Mouse (Mus musculus) heart, adult 18-20 months (tissue): ENCODE data around the gene Tgm1. TPM values are rescaled to one million over a fixed set of nuclear protein-coding genes. Genes with fewer than 3 reads are reported as not detected.

Experiments used
- DNase-seq, 2 experiments: peaks; one replicate each; pipeline ENCODE4 v3.0.0; 2021 to 2022; ENCODE audit warnings: mixed read lengths in 1 of 2
- long read RNA-seq, 2 experiments: library from polyadenylated mRNA; stranded (forward); transcript quantifications; one replicate each; pipeline ENCODE4 v2.0.0; 2021
- total RNA-seq, 2 experiments: library from RNA; stranded (reverse); gene quantifications; 2 replicates each; pipeline ENCODE4 v1.2.3; 2021

Tgm1 gene
- under 1 TPM; 0.25 to 0.44 TPM for total RNA-seq
- long read RNA-seq, experiment 1 = 0 reads
- long read RNA-seq, experiment 2 = 0 reads

DNA sequence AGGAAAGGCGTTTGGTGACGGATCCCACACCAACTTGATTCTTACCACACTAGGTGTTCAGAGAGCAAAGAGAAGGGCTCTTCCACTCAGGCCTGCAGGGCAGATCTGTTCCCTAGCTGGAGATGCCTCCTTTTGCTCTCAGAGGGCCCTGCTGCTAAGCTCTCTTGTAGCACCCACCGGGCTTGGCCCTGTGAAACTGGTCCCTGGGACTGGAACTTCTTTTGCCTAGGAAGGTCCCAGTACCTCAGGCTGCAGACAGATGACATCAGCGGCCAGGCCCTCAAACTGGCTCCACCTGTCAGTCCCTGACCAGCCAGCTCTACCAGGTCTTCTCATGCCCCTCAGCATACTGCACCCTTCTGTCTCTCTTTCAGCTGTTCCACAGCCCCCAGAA, at the start of gene Tgm1:
TSS of gene Tgm1 (minus strand) at position 198 of the 394 bp plus-strand sequence.
- no peak for DNase-seq

DNA sequence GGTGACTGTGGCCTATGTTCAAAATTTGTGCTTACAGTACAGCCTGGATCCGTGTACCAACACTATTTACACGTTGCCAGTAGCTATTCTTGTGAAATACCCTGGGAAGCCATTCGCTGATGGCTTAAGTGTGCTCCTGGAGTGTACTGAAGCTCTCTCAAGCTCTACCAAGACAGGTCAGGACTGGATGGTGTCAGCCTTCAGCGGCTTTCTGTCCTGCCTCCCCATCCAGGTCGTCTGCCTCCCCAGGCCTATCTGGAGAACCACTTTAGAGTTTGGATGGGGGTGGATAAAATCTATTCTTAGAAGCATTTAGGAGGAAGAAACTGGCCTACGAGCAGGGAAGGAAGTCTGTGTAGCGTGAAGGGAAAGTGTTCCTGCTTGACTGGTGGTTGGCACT, 49.4 kb upstream of the Tgm1 start:
- DNase-seq = peak; percentile 46 to 50

DNA sequence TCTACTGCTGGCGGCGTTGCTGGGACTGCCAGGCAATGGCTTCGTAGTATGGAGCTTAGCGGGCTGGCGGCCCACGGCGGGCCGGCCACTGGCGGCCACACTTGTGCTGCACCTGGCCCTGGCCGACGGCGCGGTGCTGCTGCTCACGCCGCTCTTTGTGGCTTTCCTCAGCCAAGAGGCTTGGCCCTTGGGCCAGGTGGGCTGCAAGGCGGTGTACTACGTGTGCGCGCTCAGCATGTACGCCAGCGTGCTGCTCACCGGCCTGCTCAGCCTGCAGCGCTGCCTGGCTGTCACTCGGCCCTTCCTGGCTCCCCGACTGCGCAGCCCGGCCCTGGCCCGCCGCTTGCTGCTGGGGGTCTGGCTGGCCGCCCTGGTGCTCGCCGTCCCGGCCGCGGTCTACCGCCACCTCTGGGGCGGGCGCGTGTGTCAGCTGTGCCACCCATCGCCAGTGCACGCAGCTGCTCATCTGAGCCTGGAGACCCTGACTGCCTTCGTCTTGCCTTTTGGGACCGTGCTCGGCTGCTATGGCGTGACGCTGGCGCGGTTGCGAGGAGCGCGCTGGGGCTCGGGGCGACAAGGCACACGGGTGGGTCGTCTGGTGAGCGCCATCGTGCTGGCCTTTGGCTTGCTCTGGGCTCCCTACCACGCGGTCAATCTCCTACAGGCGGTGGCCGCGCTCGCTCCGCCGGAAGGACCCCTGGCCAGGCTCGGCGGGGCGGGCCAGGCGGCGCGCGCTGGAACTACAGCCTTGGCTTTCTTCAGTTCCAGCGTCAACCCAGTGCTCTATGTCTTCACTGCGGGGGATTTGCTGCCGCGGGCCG, 48.5 kb upstream of the Tgm1 start:
- DNase-seq = peak in 1 of 2 experiments; percentile 64

DNA sequence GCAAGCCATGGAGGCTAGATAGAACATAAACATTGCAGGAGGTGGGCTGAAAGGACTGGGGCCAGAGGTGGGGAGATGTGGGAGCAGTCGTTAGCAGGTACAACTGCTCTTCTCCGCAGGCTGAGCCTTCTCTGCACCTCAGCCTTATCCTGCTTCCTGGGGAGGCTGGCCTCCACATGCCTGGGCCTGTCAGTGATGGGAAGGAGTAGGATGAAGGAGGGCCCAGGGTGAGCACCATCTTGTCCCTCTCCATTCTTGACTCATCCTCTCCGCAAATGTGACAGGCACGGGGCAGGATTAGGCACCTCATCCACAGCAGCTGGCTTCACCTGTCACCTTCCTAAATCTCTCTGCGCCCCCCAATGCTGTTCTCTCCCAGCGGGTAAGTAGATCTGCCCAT, 47.4 kb upstream of the Tgm1 start, which contains the start of gene Ltb4r2:
TSS of gene Ltb4r2 (plus strand) at position 266 of the 400 bp plus-strand sequence.
- no peak for DNase-seq

DNA sequence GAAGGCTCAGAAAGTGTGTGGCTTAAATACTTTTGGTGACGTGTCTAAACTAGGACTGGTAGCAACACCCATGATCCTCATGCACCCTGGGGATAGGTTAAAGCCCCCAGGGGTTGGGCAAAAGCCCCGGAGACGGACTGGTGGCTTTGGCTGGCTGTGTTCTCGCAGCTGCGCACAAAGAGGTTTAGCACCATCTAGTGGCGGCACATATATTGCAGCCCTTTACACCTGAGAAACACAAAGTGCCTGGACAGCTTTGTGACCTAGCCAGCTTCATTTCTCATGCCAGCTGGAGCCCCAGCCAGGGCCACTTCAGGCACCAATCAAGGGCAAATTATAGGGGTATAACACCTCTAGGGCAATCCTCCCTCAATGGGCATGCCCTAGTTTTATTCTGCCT, 46.4 kb upstream of the Tgm1 start:
- peak; percentile 82 to 93 for DNase-seq

DNA sequence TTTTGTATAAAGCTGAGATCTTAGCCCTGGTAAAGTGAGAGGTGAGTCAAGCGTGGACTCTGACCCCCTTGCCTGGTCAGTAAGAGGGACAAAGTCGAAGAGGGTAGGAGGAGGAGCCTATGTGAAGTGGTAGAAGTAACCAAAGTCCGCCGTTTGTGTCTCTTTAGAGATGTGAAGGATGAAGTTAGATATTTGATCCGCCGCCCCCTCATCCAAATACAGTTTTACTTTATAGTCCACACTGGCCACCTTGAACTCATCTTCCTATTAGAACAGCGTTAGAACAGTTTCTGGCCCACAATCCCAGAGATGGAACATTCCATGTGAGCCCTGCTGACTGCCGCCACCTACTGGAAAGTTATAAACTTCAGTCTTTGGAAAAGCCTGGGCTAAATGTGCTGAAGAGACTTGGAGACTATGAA, 44.6 kb upstream of the Tgm1 start, which contains the start of gene Cideb:
TSS of gene Cideb (minus strand) at position 96 of the 422 bp plus-strand sequence.
- peak; percentile 49 to 68 for DNase-seq

DNA sequence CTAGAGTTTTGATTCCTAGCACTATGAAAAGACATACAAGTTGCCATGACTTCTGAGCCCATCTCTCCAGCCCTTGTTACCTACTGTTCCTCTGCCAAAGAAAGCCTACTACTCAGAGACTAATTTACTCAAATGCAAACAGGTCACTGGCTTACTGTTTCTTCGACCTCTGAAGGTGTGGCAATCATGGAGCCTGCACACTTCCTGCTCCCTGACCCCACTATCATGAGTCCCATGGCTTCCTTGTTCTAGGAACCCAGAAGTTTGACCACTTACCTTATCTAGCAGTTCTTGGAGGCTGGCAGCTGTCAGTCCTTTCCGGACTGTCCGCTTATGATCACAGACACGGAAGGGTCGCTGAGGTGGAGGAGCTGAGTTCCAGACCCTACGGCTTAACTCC, 43.8 kb upstream of the Tgm1 start:
- no peak for DNase-seq

DNA sequence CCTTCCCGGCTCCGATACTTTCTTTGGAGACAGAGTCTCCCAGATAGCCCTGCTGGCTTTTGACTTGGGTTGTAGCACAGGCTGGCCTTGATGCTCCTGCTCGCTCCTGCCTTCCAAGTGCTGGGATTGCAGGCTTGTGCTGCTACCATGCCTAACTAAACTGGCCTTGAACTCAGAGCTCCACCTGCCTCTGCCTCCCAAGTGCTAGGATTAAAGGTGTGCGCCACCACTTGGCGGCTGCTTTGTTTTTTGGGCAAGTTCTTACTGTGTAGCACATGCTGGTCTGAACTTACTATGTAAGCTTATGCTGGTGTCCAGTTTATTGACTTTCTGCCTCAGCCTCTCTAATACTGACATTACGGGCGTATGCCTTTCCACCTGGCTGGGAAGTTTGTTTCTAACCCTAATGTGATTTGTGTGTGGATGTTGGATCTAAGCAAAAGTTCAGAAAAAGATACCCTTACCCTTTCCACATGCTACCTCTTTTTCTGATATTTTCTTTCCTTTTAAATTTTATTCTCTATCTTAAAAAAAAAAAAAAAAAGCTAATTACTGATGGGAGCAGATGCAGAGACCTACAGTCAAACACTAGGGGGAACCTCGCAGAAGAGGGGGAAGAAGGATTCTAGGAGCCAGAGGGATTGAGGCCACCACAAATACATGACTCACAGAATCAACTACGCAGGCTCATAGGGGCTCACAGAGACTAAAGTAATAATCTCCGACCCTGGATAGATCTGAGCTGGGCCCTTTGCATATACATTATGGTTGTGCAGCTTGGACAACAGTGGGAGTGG, 33.5 kb upstream of the Tgm1 start:
- no peak for DNase-seq

DNA sequence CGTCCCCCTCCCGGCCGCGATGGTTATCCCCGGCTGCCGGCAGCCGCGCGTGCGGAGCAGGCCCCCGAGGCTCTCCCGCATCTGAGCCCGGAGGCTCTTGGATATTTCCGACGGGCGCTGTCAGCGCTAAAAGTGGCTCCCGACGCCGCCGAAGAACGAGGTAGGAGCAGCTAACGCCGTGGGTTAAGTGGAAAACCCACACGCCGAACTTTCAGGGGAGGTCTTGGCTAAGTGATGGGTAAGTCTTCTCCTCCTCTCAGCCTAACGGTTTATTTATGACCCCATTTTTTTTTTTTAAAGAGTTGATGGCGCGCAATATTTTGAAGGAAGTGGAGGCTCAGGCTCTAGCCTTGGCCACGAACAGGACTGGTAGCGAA, 32.1 kb upstream of the Tgm1 start:
- DNase-seq = no peak

DNA sequence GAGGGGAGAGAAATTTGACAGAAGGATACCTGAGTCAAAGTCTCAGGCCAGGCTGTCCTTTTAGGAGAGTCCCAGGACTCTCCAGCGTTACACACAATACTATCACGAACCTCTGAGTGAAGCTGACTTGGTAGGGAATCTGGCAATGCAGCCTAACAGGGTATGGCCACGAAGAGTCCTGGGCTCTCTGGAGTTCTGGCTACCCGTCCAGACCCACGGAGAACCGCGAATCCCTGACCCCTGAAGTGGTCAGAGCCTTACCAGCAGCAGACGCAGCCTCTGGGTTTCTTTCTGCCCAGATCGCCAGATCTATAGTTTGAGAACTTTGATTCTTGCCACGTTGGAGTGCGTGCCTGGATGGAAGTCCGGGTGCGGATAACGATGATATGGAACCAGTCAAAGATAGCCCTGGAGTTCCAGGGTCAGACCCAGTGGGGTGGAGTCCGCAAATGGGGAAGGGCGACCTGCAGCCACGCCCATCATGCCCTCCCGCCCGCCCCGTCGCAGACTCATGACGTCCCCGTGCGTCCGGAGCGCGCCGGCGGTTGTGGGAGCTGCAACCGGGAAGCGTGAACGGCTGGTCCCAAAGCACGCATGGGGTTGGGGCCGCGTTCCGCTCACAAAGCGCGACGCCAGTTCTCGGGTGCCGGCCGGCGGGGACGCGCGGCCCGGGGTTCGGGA, 31.6 kb upstream of the Tgm1 start, which contains the start of the genes Dhrs1 and Nop9:
TSS of gene Dhrs1 (minus strand) at position 511 of the 681 bp plus-strand sequence.
TSS of gene Nop9 (plus strand) at position 514 of the 681 bp plus-strand sequence.
- DNase-seq = peak; percentile 91 to 92

DNA sequence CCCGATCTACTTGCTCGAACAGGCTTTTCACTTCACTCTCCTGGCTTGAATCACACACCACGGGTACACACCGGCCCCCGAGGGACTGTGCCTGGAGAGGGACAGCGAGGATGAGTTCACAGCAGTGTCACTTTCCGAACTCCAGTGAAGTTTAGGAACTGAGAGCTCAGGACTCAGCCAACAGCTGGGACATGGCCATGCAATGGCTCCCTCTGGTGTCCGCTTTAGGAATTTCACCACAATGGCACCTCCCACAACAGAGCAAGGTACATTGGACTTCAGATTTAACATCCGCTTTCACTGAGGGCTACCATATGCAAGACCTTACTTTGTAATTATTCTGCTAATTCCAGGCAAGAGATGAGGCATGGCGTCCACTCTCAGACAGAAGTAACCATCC, 30.0 kb upstream of the Tgm1 start:
- DNase-seq = peak; percentile 87 to 93

DNA sequence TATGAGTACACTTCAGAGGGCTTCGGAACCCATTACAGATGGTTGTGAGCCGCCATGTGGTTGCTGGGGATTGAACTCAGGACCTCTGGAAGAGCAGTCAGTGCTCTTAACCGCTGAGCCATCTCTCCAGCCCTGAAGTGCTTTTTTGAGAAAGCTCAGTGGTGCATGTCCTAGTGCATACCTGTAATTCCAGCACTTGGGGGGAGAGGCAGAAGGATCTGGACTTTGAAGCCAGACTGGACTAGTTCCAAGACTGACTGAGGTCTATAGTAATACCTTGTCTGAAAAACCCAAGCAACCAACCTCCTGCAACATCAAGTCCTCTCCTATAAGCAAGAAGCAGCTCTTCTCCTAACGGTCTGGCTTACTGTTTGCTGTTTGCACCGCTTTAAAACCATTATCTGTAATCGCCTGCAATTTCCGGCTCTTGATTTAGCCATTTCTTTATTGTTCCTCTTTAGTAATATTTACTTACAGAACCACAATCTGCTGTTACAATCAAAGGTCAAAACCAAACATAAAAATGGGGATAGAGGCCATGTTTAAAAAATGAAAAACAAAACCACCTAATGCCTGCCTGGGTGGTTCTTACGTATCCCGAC, 23.5 kb upstream of the Tgm1 start:
- DNase-seq = no peak

DNA sequence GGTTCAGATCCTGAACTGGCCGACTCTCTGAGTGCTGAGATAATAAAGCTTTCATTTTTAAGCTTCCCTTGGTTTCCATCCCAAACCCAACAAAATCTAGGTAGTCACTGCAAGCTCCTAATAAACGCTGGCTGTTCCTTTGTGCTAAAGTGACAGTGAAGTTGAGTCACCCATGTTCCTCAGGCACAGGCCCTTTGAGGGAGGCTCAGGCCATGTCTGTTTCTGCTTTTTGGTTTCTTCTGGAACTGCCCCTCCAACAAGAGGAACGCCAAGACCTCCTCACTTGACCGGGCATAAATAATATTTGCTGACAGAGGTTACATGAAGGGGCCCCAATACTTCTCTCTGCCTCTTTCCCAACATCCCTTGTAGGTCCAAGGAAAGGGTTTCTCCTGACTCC, 22.0 kb upstream of the Tgm1 start:
- no peak for DNase-seq

DNA sequence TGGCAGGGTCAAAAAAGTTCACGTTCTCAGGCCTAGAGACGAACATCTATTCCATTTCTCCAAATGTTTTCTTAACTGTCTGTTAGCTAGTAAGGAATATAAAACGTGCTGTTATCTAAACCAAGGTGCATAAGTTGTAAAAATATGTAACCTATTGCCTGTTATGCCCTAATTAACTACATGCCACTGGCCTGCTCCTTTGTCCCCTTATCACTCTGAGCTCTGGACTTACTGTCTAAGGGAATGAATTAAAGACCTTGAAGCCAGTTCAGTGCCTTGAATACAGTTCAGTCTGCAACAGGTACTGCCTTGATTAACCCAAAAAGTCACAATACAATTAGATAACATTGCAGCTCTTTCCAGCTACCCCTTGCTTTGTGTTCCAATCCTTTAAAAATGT, 21.6 kb upstream of the Tgm1 start:
- DNase-seq = no peak

DNA sequence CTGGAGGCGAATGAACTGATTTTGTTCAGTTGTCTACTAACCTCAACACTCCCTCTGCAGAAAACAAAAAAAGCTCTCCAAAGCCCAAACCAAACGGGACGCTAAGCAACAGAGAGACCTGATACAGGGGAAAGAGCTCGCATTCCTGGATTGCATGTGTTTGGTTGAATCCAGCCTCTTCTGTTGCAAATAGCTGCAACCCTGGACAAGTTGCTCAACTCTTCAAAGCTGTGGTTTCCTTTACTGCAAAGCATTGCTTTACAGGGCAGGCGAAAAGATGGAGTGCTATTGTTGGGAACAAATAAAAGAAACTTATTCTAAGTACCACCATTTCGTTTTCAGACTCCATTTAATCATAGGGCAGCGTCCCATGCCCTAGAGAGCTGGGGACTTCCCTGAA, 21.1 kb upstream of the Tgm1 start:
- DNase-seq = no peak

DNA sequence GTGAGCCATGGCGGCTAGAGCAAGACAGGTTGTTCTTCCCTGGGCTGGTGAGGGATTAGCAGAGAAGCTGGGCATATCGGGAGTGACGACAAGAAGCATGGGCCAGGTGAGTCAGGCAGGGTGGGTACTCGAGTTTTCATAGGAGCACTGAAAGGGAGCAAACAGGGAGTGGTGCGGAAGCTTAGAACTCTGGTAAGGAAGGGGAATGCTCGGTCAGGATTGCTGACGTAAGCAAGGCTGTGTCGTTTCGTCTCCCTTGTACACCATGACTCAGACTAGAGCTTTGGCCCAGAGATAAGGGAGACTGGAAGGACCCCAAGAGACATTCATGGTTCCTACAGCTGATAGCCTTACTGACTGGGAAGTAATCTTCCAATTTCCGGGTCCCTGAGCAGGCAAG, 20.2 kb upstream of the Tgm1 start:
- no peak for DNase-seq

DNA sequence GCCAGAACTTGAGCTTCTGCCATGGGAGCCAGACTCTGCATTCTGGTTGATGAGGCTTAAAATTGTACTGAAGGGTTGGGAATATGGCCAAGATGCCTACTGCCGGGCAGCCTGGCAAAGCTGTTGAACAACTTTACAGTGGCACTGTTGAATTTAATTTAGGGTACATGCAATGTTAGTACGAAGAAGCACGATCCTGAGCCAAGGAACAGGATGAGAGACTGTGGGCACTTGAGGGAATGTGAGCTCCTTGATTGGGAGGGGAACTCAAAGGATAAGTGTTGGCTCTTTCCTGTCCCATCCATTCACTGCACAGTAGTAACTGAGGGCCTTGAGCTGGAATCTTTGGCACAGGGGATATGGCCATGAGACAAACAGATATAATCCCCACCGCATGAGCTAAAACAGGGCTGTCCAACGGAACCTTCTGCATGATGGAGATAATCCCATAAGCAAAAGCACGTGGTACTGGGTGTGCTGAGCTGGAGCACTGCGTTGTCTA, 16.9 kb upstream of the Tgm1 start:
- no peak for DNase-seq

DNA sequence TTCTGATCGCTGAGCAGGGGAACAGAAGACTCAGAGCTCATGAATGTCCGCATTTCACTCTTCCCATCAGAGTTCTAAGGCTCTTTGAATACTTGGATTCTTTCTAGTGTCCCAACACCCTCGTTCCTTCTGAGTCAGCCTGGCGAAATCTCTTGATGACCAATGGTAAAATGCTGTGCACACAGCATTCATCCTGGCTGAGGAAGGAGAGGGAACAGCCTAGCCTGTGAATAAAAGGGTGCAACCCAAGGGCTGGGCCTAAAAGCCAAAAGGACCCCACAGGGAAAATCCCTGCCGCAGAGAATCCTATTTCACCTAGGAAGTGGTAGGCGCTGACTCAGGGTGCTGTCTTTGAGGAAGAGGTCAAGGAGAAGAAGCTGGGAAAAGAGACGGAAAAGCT, 16.4 kb upstream of the Tgm1 start:
- DNase-seq = no peak

DNA sequence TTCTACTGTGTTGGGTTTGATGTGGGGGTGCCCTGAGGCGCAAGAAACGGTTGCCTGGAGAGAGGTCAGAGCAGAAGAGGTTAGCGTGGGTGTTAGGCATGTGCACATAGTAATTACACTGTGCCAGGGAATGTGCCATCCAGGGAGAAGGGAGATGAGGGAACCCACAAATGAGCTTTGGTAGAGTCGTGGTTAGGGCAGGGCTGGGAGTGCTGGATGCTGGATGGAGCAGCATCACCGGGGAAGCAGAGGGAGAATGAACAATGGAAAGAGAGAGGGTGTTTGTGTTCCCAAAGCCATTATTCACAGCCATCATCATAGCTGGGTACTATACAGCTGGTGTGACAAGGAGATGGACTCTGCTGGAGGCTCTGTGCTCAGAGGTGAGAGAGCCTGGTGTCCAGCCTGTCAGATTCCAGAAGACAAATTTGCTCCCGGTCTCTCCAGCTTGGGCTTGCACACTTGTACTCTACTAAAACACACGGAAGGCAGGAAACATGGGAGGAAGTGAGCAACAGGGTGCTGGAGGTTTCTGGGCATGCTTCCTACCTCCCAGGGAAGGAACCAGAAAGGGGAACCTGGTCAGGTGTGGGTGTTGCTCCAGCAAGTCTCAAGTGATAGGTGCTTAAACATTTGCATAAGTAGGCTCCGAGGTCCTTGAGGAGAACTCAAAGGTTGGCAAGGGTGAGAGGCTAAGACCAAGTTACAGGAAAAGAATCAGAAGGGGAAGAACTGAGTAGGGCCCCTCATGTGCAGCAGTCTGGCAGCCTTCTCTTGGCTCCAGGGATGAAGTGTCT, 14.4 kb upstream of the Tgm1 start:
- DNase-seq = no peak

DNA sequence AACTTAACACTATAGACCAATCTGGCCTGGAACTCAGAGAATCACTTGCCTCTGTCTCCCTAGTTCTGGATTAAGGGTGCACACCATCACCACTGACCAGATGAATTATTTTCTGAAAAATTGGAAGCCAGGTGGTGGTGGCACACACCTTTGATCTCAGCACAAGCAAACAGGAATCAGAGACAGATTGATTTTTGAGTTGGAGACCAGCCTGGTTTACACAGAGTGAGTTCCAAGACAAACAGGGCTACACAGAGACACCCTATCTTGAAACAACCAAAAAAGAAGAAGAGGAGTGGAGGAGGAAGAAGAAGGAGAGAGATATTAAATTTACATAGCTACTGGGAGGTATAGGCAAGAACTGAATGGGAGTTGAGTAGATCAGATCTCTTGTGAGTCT, 12.5 kb upstream of the Tgm1 start:
- no peak for DNase-seq

DNA sequence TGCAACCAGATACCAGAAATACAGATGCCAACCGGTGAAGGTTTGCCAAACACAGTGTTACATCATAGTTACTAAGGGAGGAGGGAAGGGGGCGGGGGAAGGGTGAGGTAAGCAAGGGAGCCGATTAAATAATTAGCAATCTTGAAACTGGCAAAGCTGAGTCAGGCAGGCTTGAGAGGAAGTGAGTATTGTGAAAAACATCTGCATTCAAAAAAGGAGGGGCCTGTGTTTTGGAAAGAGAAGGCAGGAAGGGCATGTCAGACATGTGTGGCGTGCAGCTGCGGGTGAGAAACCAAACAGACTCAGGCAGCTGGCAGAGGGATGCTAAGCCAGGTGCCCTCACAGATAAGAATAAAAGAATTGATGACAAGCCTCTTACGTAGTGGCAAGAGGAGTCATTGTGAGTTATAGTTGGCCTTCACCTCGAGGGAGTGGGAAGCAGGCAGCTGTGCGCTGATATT, 10.7 kb upstream of the Tgm1 start:
- peak; percentile 66 to 82 for DNase-seq
